9 mouse cellular contexts compared by ENCODE assay signal in the genomic region with DNA sequence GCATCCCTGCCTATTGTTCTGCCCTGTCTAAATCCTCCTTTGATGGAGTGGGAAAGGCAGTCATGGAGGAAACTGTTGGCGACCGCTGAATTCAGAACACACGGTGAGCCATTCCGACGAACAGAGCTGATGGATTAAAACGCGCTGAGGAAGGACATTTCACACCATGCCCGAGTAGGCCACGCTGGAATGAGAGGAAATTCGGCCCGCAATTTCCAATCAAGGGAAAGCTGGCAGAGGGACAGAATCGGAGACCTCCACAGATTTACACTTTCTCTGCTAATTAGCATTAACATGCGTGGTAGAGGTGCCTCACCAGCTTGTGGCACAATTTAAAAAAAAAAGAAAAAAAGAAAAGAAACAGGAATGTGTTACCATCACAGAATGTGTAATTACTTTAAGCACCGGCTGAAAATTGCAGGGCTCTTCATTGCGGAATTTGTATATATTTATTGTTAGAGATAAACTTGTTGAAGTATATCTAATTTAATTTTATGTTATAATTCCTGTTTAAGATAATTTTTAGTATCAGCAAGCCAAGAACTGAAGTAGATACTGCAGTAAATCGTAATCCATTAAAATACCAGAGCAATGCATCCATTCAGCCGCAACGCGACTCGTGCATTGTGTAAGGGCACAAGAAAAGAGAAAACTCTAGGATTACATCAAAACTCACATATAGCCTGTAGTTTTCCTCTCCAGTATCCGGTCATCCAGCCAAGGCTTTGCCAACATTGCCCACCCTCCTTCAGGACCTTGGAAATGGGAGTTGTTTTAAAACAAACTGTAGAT.
A peak's percentile ranks its signal among the peaks of the same experiment; 100 is the strongest.
DNase-seq lines count a peak whose midpoint lies in the region; ATAC-seq lines count a peak whose summit lies in the region.
"Had no signal": no experiment of that assay in that cellular context is flagged by ENCODE, and none has a peak within 500 bp of the region (broad histone marks: within the 10 kb centered on the region; RNA-seq: fewer than 3 reads in every experiment).

No protein-coding gene starts in this region.

- no peak overlapping the region for H3K9ac ChIP-seq in kidney, embryonic 16.5 days (replicated peaks; ENCODE audit: low read length)
- peak overlapping the region; percentile 34 for H3K9ac ChIP-seq in forebrain, embryonic 13.5 days
- H3K9ac ChIP-seq in midbrain, embryonic 13.5 days (replicated peaks) = 0 out of 2 replicates have a peak overlapping the region, but pooled peaks have one; percentile 6

- H3K4me1 ChIP-seq in kidney, embryonic 16.5 days (ENCODE audit: insufficient read depth, low read length) = 0 out of 2 replicates have a peak, but pooled peaks cover 8% of the 10 kb centered on the region
- peaks cover 19% of the 10 kb centered on the region for H3K4me1 ChIP-seq in forebrain, embryonic 13.5 days
- H3K4me1 ChIP-seq in midbrain, embryonic 13.5 days (replicated peaks) = peaks cover 8% of the 10 kb centered on the region

- 39% methylated on average over 21 of the region's 21 CpGs for WGBS in kidney, embryonic 16.5 days
- WGBS in forebrain, embryonic 13.5 days = 11% methylated on average over 21 of the region's 21 CpGs
- 24% methylated on average over 21 of the region's 21 CpGs for WGBS in midbrain, embryonic 13.5 days

- no peaks in the 10 kb centered on the region for H3K9me3 ChIP-seq in kidney, embryonic 16.5 days (ENCODE audit: low read length)
- no peaks in the 10 kb centered on the region for H3K9me3 ChIP-seq in forebrain, embryonic 13.5 days (replicated peaks)
- H3K9me3 ChIP-seq in midbrain, embryonic 13.5 days = no peaks in the 10 kb centered on the region

- ATAC-seq in kidney, embryonic 16.5 days (ENCODE audit: low FRiP score, low TSS enrichment) = peak; percentile 15; the same call in 1 of the 2 replicates
- peak; percentile 78 for ATAC-seq in forebrain, embryonic 13.5 days
- ATAC-seq in midbrain, embryonic 13.5 days = peak; percentile 55

- H3K27ac ChIP-seq in kidney, embryonic 16.5 days (ENCODE audit: low read length) = no peak overlapping the region
- peak overlapping the region; percentile 78 for H3K27ac ChIP-seq in forebrain, embryonic 13.5 days
- H3K27ac ChIP-seq in midbrain, embryonic 13.5 days = peak overlapping the region; percentile 6; the same call in 1 of the 2 replicates

- no peaks in the 10 kb centered on the region for H3K27me3 ChIP-seq in kidney, embryonic 16.5 days (ENCODE audit: insufficient read depth, low read length)
- H3K27me3 ChIP-seq in forebrain, embryonic 13.5 days = no peaks in the 10 kb centered on the region
- no peaks in the 10 kb centered on the region for H3K27me3 ChIP-seq in midbrain, embryonic 13.5 days

- H3K36me3 ChIP-seq in kidney, embryonic 16.5 days (ENCODE audit: insufficient read depth, low read length) = no peaks in the 10 kb centered on the region
- no peaks in the 10 kb centered on the region for H3K36me3 ChIP-seq in forebrain, embryonic 13.5 days (ENCODE audit: poor library complexity, severe bottlenecking)
- H3K36me3 ChIP-seq in midbrain, embryonic 13.5 days = no peaks in the 10 kb centered on the region

- H3K4me2 ChIP-seq in kidney, embryonic 16.5 days (replicated peaks; ENCODE audit: low read depth, low read length) = peak overlapping the region; percentile 36
- H3K4me2 ChIP-seq in forebrain, embryonic 13.5 days = peak overlapping the region; percentile 52
- peak overlapping the region; percentile 46 for H3K4me2 ChIP-seq in midbrain, embryonic 13.5 days (replicated peaks)
- H3K4me2 ChIP-seq: liver, embryonic 11.5 days had no signal

- H3K4me3 ChIP-seq in kidney, embryonic 16.5 days (ENCODE audit: low read length) = peak overlapping the region; percentile 13; the same call in 1 of the 2 replicates
- H3K4me3 ChIP-seq in forebrain, embryonic 13.5 days = peak overlapping the region; percentile 19
- peak overlapping the region; percentile 20 for H3K4me3 ChIP-seq in midbrain, embryonic 13.5 days (replicated peaks)

- no peak for DNase-seq in kidney, postnatal 25 days
- peak; percentile 8 for DNase-seq in cerebellum, adult 9-11 months
- no peak for DNase-seq in thymus, postnatal 10 days (ENCODE audit: low spot score in 2 of 2)
- no peak for DNase-seq in heart, adult 11 months
- no peak for DNase-seq in spleen, postnatal 10 days (ENCODE audit: low spot score in 2 of 2)

Comparison
In these comparisons a context has a peak if more than half of its experiments do, and no peak if none do; other contexts are left out.
1. ATAC-seq: peak in every context shown above with its lines; median percentile 78 in forebrain, embryonic 13.5 days; 55 in midbrain, embryonic 13.5 days; 15 in kidney, embryonic 16.5 days.